Comparison of ENCODE assay signal across 32 mouse cellular contexts in the genomic region with DNA sequence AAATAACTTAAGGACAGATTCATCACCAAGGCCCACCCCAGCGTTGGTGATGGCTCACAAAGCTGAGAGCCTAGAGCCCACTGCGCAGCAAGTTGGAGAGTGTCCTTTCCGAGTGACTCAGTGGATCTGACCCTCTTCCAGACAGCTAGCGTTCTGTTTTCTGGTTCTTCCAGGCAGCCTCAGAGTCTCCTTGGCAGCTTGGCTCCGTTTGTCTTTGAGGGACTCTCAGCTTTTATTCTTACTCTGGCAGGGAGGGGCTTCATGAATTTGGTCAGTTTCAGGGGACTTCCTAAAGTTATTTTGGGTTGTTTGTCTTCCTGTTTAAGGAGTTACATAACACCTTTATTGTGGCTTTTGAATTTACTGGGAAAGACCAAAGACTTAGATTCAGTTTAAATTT. TPM values are rescaled to one million over a fixed set of nuclear protein-coding genes. Genes with fewer than 3 reads are reported as not detected.
DNase-seq lines count a peak whose midpoint lies in the region; ATAC-seq and TF ChIP-seq lines count a peak whose summit lies in the region.
"Had no signal": no experiment of that assay in that cellular context is flagged by ENCODE, and none has a peak within 500 bp of the region (broad histone marks: within the 10 kb centered on the region; RNA-seq: fewer than 3 reads in every experiment).

No protein-coding gene starts in this region.

- in situ Hi-C loops in CH12.LX (cut with MboI; ENCODE audit: low pct_ligation_motif_present, low pct_unique_long_range_greater_than_20kb, low sequenced_read_pairs): no loop called here

- H3K9ac ChIP-seq in CH12.LX (ENCODE audit: insufficient read depth, low read depth): peak overlapping the region; percentile 23; the same call in 1 of the 2 replicates
- H3K9ac ChIP-seq: forebrain, postnatal 0 days; heart, embryonic 12.5 days; hindbrain, embryonic 12.5 days; kidney, embryonic 15.5 days; limb, embryonic 13.5 days; liver, embryonic 13.5 days had no signal

- no peak for DNase-seq in cerebellum, adult 2 months
- no peak for DNase-seq in cerebellum, postnatal 25 days
- DNase-seq in layer of hippocampus, adult 2 months (ENCODE audit: low spot score in 2 of 2): no peak
- no peak for DNase-seq in layer of hippocampus, postnatal 10 days (ENCODE audit: low spot score in 2 of 2)
- DNase-seq in CH12.LX (ENCODE audit: extremely low read depth): no peak
- DNase-seq in adrenal gland, adult 2 months: no peak
- DNase-seq in embryonic facial prominence, embryonic 10.5 days (ENCODE audit: low spot score): no peak
- DNase-seq: adrenal gland, postnatal 25 days; cerebellum, adult 18-20 months; cerebellum, postnatal 36 days; forebrain, postnatal 0 days; gastrocnemius, postnatal 36 days; heart, postnatal 10 days; kidney, postnatal 36 days; layer of hippocampus, postnatal 36 days; liver, embryonic 13.5 days; lung, adult 2 months; lung, postnatal 14 days; right cerebral cortex, adult 18-20 months; right cerebral cortex, postnatal 4 days; thymus, postnatal 14 days had no signal

- H3K4me2 ChIP-seq in CH12.LX (ENCODE audit: insufficient read depth, low read depth, poor library complexity, severe bottlenecking): peak overlapping the region; percentile 29; the same call in 1 of the 2 replicates
- H3K4me2 ChIP-seq: heart, embryonic 12.5 days; hindbrain, embryonic 12.5 days; kidney, embryonic 15.5 days; limb, embryonic 13.5 days; liver, embryonic 13.5 days had no signal

- WGBS in cerebellum, adult 2 months: 81% methylated on average over 5 of the region's 5 CpGs
- 82% methylated on average over 5 of the region's 5 CpGs for WGBS in embryonic facial prominence, embryonic 10.5 days

- H3K27ac ChIP-seq in cerebellum, adult 2 months (ENCODE audit: insufficient read depth, low read length): peak overlapping the region; percentile 46; the same call in 1 of the 2 replicates
- peak overlapping the region; percentile 90 for H3K27ac ChIP-seq in layer of hippocampus, adult 2 months
- peak overlapping the region; percentile 38; the same call in 1 of the 2 replicates for H3K27ac ChIP-seq in CH12.LX (ENCODE audit: insufficient read depth, low read depth)
- H3K27ac ChIP-seq in embryonic facial prominence, embryonic 10.5 days (replicated peaks): no peak overlapping the region
- H3K27ac ChIP-seq: hindbrain, embryonic 12.5 days; kidney, embryonic 15.5 days; limb, embryonic 13.5 days; liver, embryonic 13.5 days had no signal

- no peaks in the 10 kb centered on the region for H3K9me3 ChIP-seq in CH12.LX (replicated peaks; ENCODE audit: low read length)
- H3K9me3 ChIP-seq in embryonic facial prominence, embryonic 10.5 days: no peaks in the 10 kb centered on the region
- H3K9me3 ChIP-seq: heart, embryonic 12.5 days; hindbrain, embryonic 12.5 days; kidney, embryonic 15.5 days; limb, embryonic 13.5 days; liver, embryonic 13.5 days had no signal

- no peak for TF ChIP-seq RAD21 in CH12.LX (IDR thresholded peaks at IDR 0.05; ENCODE audit: low read depth, low read length)

- H3K36me3 ChIP-seq in CH12.LX (replicated peaks in 1 of 2; ENCODE audit: control insufficient read depth in 1 of 2, insufficient read depth in 1 of 2, low read length in 1 of 2): peaks cover 0 to 35% of the 10 kb centered on the region in 2 experiments
- H3K36me3 ChIP-seq in embryonic facial prominence, embryonic 10.5 days (replicated peaks): no peaks in the 10 kb centered on the region
- H3K36me3 ChIP-seq: heart, embryonic 12.5 days; hindbrain, embryonic 12.5 days; kidney, embryonic 15.5 days; liver, embryonic 13.5 days had no signal

- peaks cover 9% of the 10 kb centered on the region; the same call in 1 of the 2 replicates for H3K79me2 ChIP-seq in CH12.LX (replicated peaks; ENCODE audit: control insufficient read depth, extremely low read depth, insufficient read depth, poor library complexity, severe bottlenecking)

- H3K4me1 ChIP-seq in cerebellum, adult 2 months (ENCODE audit: control insufficient read depth, insufficient read depth, low read length): peaks cover 21% of the 10 kb centered on the region
- peaks cover 49 to 96% of the 10 kb centered on the region in 2 experiments for H3K4me1 ChIP-seq in CH12.LX (ENCODE audit: control insufficient read depth in 1 of 2, insufficient read depth in 2 of 2)
- peaks cover 44% of the 10 kb centered on the region for H3K4me1 ChIP-seq in embryonic facial prominence, embryonic 10.5 days

- no peak for TF ChIP-seq CTCF in cerebellum, adult 2 months (IDR thresholded peaks at IDR 0.05; ENCODE audit: borderline replicate concordance, insufficient read depth, low read depth, low read length)
- no peak for TF ChIP-seq CTCF in layer of hippocampus, adult 2 months (conservative IDR thresholded peaks at IDR 0.05)
- TF ChIP-seq CTCF in CH12.LX (conservative IDR thresholded peaks at IDR 0.05 in 1 of 2, IDR thresholded peaks at IDR 0.05 in 1 of 2; ENCODE audit: low read depth in 2 of 2, low read length in 2 of 2): no peak

- dilution Hi-C loops in CH12.LX (cut with MboI; ENCODE audit: extremely low pct_ligation_motif_present, extremely low pct_unique_long_range_greater_than_20kb, low sequenced_read_pairs): no loop called here

- no peaks in the 10 kb centered on the region for H3K27me3 ChIP-seq in cerebellum, adult 2 months (ENCODE audit: control insufficient read depth, insufficient read depth, low read length)
- H3K27me3 ChIP-seq in CH12.LX (replicated peaks): no peaks in the 10 kb centered on the region
- no peaks in the 10 kb centered on the region for H3K27me3 ChIP-seq in embryonic facial prominence, embryonic 10.5 days (replicated peaks; ENCODE audit: low read depth, poor library complexity, severe bottlenecking)
- H3K27me3 ChIP-seq: heart, embryonic 12.5 days; hindbrain, embryonic 12.5 days; kidney, embryonic 15.5 days; limb, embryonic 13.5 days; liver, embryonic 13.5 days had no signal

- no peak for TF ChIP-seq POLR2A in cerebellum, adult 2 months (IDR thresholded peaks at IDR 0.05; ENCODE audit: borderline replicate concordance, insufficient read depth, low read length)
- TF ChIP-seq POLR2A in CH12.LX (IDR thresholded peaks at IDR 0.05; ENCODE audit: low read depth, low read length): peak; percentile 34; the same call in 1 of the 2 replicates

- ATAC-seq in granulocyte monocyte progenitor cell, adult 5-6 weeks (replicated peaks; ENCODE audit: poor library complexity, severe bottlenecking): peak; percentile 31; the same call in 1 of the 2 replicates
- ATAC-seq: forebrain, postnatal 0 days; intestine, postnatal 0 days; midbrain, embryonic 16.5 days had no signal

- no peak overlapping the region for H3K4me3 ChIP-seq in cerebellum, adult 2 months (replicated peaks; ENCODE audit: insufficient read depth, low read depth, low read length)
- H3K4me3 ChIP-seq in layer of hippocampus, adult 2 months: 0 out of 2 replicates have a peak overlapping the region, but pooled peaks have one; percentile 9
- H3K4me3 ChIP-seq in CH12.LX (replicated peaks in 1 of 3; ENCODE audit: low read depth in 2 of 3, low read length in 2 of 3, poor library complexity in 1 of 3): peak overlapping the region in 1 of 3 experiments; percentile 4
- no peak overlapping the region for H3K4me3 ChIP-seq in embryonic facial prominence, embryonic 10.5 days
- H3K4me3 ChIP-seq: heart, embryonic 12.5 days; hindbrain, embryonic 12.5 days; kidney, embryonic 15.5 days; limb, embryonic 13.5 days; liver, embryonic 13.5 days had no signal

- no peak for TF ChIP-seq EP300 in CH12.LX (IDR thresholded peaks at IDR 0.05; ENCODE audit: low read length)

RNA-seq across cellular contexts. Expression of a gene that starts 24.3 kb away (rescaled TPM):
- 222 and 224 TPM in 2 replicates for polyA plus RNA-seq in cerebellum, adult 2 months (2012; rRNA removed)
- 100 to 1,000 TPM; 505 to 510 TPM for total RNA-seq in layer of hippocampus, adult 2 months (2021)
- total RNA-seq in layer of hippocampus, postnatal 10 days (2021): 100 to 1,000 TPM; 208 to 249 TPM
- total RNA-seq in CH12.LX (2012; rRNA removed) (24.3 and 31.2 TPM in 2 replicates), CH12.LX (2014; rRNA removed) (11.6 and 15.0 TPM in 2 replicates)
- polyA plus RNA-seq in CH12.LX (2012; ENCODE audit: insufficient read length, low read depth): 79.8 and 82.8 TPM in 2 replicates
- total RNA-seq in granulocyte monocyte progenitor cell, adult 5-6 weeks (2014; fragmentation: Nextera tagmentation): 25.0 and 36.1 TPM in 2 replicates
- total RNA-seq in granulocyte monocyte progenitor cell, adult 5-6 weeks (2017): 11.2 and 13.3 TPM in 2 replicates
- total RNA-seq in adrenal gland, adult 2 months (2021): 10 to 100 TPM; 44.8 to 46.0 TPM
- polyA plus RNA-seq in adrenal gland, adult 2 months (2012; rRNA removed): 59.1 and 62.8 TPM in 2 replicates
- polyA plus RNA-seq in embryonic facial prominence, embryonic 10.5 days (2016; fragmentation: Nextera tagmentation; extraction: Ambion mirVana): 14.6 and 15.2 TPM in 2 replicates

RNA-seq across cellular contexts. Expression of a gene that starts 28.7 kb away (rescaled TPM):
- not detected in 2 replicates for polyA plus RNA-seq in cerebellum, adult 2 months (2012; rRNA removed)
- under 1 TPM; 0.47 to 0.72 TPM for total RNA-seq in layer of hippocampus, adult 2 months (2021)
- 1 to 10 TPM in 1 of 2 experiments, not detected in 1; 1.1 TPM for total RNA-seq in layer of hippocampus, postnatal 10 days (2021)
- total RNA-seq in CH12.LX (2012; rRNA removed): 0.17 TPM in 1 of 2 replicates, not detected in the other
- not detected in 2 replicates for total RNA-seq in CH12.LX (2014; rRNA removed)
- polyA plus RNA-seq in CH12.LX (2012; ENCODE audit: insufficient read length, low read depth): not detected in 2 replicates
- total RNA-seq in granulocyte monocyte progenitor cell, adult 5-6 weeks (2014; fragmentation: Nextera tagmentation): 1.2 TPM in 1 of 2 replicates, not detected in the other
- not detected in 2 replicates for total RNA-seq in granulocyte monocyte progenitor cell, adult 5-6 weeks (2017)
- not detected for total RNA-seq in adrenal gland, adult 2 months (2021)
- polyA plus RNA-seq in adrenal gland, adult 2 months (2012; rRNA removed): not detected in 2 replicates
- polyA plus RNA-seq in embryonic facial prominence, embryonic 10.5 days (2016; fragmentation: Nextera tagmentation; extraction: Ambion mirVana): not detected in 2 replicates
- total RNA-seq: adrenal gland, postnatal 25 days; gastrocnemius, postnatal 36 days; heart, postnatal 10 days; left cerebral cortex, postnatal 25 days; megakaryocyte-erythroid progenitor cell, adult 5-6 weeks had no signal
- polyA plus RNA-seq: forebrain, embryonic 11.5 days; forebrain, postnatal 0 days; heart, embryonic 12.5 days; hindbrain, embryonic 12.5 days; intestine, postnatal 0 days; kidney, embryonic 15.5 days; limb, embryonic 13.5 days; liver, embryonic 13.5 days; lung, adult 2 months; midbrain, embryonic 16.5 days; neural tube, embryonic 14.5 days had no signal

RNA-seq across cellular contexts. Expression of a gene that starts 32.1 kb away (rescaled TPM):
- polyA plus RNA-seq in cerebellum, adult 2 months (2012; rRNA removed): 0.10 and 0.25 TPM in 2 replicates
- not detected for total RNA-seq in layer of hippocampus, adult 2 months (2021)
- under 1 TPM in 1 of 2 experiments, not detected in 1; 0.94 TPM for total RNA-seq in layer of hippocampus, postnatal 10 days (2021)
- total RNA-seq in CH12.LX (2012; rRNA removed) (not detected in 2 replicates), CH12.LX (2014; rRNA removed) (not detected in 2 replicates)
- not detected in 2 replicates for polyA plus RNA-seq in CH12.LX (2012; ENCODE audit: insufficient read length, low read depth)
- not detected in 2 replicates for total RNA-seq in granulocyte monocyte progenitor cell, adult 5-6 weeks (2014; fragmentation: Nextera tagmentation)
- total RNA-seq in granulocyte monocyte progenitor cell, adult 5-6 weeks (2017): 0.26 TPM in 1 of 2 replicates, not detected in the other
- total RNA-seq in adrenal gland, adult 2 months (2021): not detected
- polyA plus RNA-seq in adrenal gland, adult 2 months (2012; rRNA removed): 0.30 TPM in 1 of 2 replicates, not detected in the other
- polyA plus RNA-seq in embryonic facial prominence, embryonic 10.5 days (2016; fragmentation: Nextera tagmentation; extraction: Ambion mirVana): not detected in 2 replicates
- total RNA-seq: adrenal gland, postnatal 25 days; forebrain, postnatal 0 days; heart, postnatal 10 days; layer of hippocampus, postnatal 36 days; left cerebral cortex, postnatal 25 days had no signal
- polyA plus RNA-seq: forebrain, embryonic 11.5 days; hindbrain, embryonic 12.5 days; limb, embryonic 13.5 days; liver, embryonic 13.5 days; midbrain, embryonic 16.5 days; neural tube, embryonic 14.5 days had no signal

RNA-seq across cellular contexts. Expression of a gene that starts 47.1 kb away (rescaled TPM):
- polyA plus RNA-seq in cerebellum, adult 2 months (2012; rRNA removed): 19.2 and 21.3 TPM in 2 replicates
- 10 to 100 TPM; 17.7 to 19.2 TPM for total RNA-seq in layer of hippocampus, adult 2 months (2021)
- 10 to 100 TPM; 25.0 to 25.6 TPM for total RNA-seq in layer of hippocampus, postnatal 10 days (2021)
- total RNA-seq in CH12.LX (2012; rRNA removed) (4.0 and 4.8 TPM in 2 replicates), CH12.LX (2014; rRNA removed) (3.1 and 3.4 TPM in 2 replicates)
- 6.6 and 6.7 TPM in 2 replicates for polyA plus RNA-seq in CH12.LX (2012; ENCODE audit: insufficient read length, low read depth)
- 0.99 and 6.2 TPM in 2 replicates for total RNA-seq in granulocyte monocyte progenitor cell, adult 5-6 weeks (2014; fragmentation: Nextera tagmentation)
- 0.10 and 0.26 TPM in 2 replicates for total RNA-seq in granulocyte monocyte progenitor cell, adult 5-6 weeks (2017)
- 10 to 100 TPM in 1 of 2 experiments, 1 to 10 TPM in 1; 8.0 to 10.9 TPM for total RNA-seq in adrenal gland, adult 2 months (2021)
- polyA plus RNA-seq in adrenal gland, adult 2 months (2012; rRNA removed): 12.8 and 18.4 TPM in 2 replicates
- 3.2 and 3.7 TPM in 2 replicates for polyA plus RNA-seq in embryonic facial prominence, embryonic 10.5 days (2016; fragmentation: Nextera tagmentation; extraction: Ambion mirVana)

RNA-seq across cellular contexts. Expression of a gene that starts 52.0 kb away (rescaled TPM):
- not detected in 2 replicates for polyA plus RNA-seq in cerebellum, adult 2 months (2012; rRNA removed)
- total RNA-seq in layer of hippocampus, adult 2 months (2021): not detected
- total RNA-seq in layer of hippocampus, postnatal 10 days (2021): not detected
- total RNA-seq in CH12.LX (2012; rRNA removed) (0.25 TPM in 2 replicates), CH12.LX (2014; rRNA removed) (not detected in 2 replicates)
- polyA plus RNA-seq in CH12.LX (2012; ENCODE audit: insufficient read length, low read depth): 0.84 and 1.1 TPM in 2 replicates
- total RNA-seq in granulocyte monocyte progenitor cell, adult 5-6 weeks (2014; fragmentation: Nextera tagmentation): not detected in 2 replicates
- total RNA-seq in granulocyte monocyte progenitor cell, adult 5-6 weeks (2017): not detected in 2 replicates
- total RNA-seq in adrenal gland, adult 2 months (2021): under 1 TPM in 1 of 2 experiments, not detected in 1; 0.12 TPM
- 0.03 TPM in 1 of 2 replicates, not detected in the other for polyA plus RNA-seq in adrenal gland, adult 2 months (2012; rRNA removed)
- polyA plus RNA-seq in embryonic facial prominence, embryonic 10.5 days (2016; fragmentation: Nextera tagmentation; extraction: Ambion mirVana): 0.26 and 0.76 TPM in 2 replicates
- total RNA-seq: adrenal gland, postnatal 25 days; gastrocnemius, postnatal 36 days; layer of hippocampus, postnatal 36 days; left cerebral cortex, postnatal 25 days had no signal

Comparison
In these comparisons a context has a peak if more than half of its experiments do, and no peak if none do; other contexts are left out.
1. RNA of a gene that starts 24.3 kb away (total RNA-seq): 505 to 510 TPM in layer of hippocampus, adult 2 months and 208 to 249 TPM in layer of hippocampus, postnatal 10 days; 44.8 to 46.0 TPM in adrenal gland, adult 2 months, 11.6 to 31.2 TPM in CH12.LX and 11.2 to 36.1 TPM in granulocyte monocyte progenitor cell, adult 5-6 weeks; every median in the first group is over 4 times any median in the second.